Mouse (Mus musculus) lung, adult 2 months (tissue): ENCODE measurements around the gene Khdc1a.

Source experiments
- CTCF ChIP-seq: fragments of 200-500 bp; IDR thresholded peaks from 2 replicates; pipeline ENCODE4 v1.5.1; 2011; ENCODE audit warnings: mild to moderate bottlenecking, low read length, control low read depth; ENCODE audit not compliant: insufficient read depth
- POLR2A ChIP-seq: fragments of 200-500 bp; IDR thresholded peaks from 2 replicates; pipeline ENCODE4 v1.6.1; 2011; ENCODE audit warnings: low read depth, mild to moderate bottlenecking, control low read depth, low read length, borderline replicate concordance; ENCODE audit errors: extremely low read depth

DNA sequence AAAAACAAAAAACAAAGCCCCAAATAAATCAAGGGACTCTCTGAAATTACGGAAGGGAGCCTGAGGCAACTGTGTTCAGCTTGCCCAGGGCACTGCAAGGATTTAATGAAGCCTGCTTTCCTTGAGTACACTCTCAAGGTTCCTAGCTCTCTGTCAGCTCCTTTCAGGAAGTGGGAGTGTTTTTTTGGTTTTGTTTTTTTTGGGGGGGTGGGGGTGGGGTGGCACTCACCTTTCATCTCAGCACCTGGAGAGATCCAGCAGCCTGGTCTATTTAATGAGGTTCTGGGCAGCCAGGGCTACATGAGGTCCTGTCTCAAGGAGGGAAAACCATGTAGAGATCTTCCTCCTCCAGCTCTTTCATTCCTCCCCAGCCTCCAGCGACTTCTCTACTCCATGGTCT, at the start of gene Khdc1a:
- TF ChIP-seq CTCF (no peak), POLR2A (no peak)
